Mouse (Mus musculus) CH12.LX (cell line): ENCODE results near the gene Vsnl1. TPM values are rescaled to one million over a fixed set of nuclear protein-coding genes. Genes with fewer than 3 reads are reported as not detected.

Experiments
- DNase-seq: peaks from one replicate; pipeline ENCODE4 v3.0.0-alpha.2; 2013; ENCODE audit errors: extremely low read depth
- H3K27ac ChIP-seq: 2 replicates; pipeline ENCODE4 v1.5.1; 2012; ENCODE audit warnings: low read depth, mild to moderate bottlenecking, control low read depth, moderate library complexity; ENCODE audit not compliant: insufficient read depth
- H3K27me3 ChIP-seq: replicated peaks from 2 replicates; pipeline ENCODE3; 2012; ENCODE audit warnings: inconsistent platforms
- H3K36me3 ChIP-seq, 2 experiments: replicated peaks in 1 of 2; 2 replicates each; pipeline versions ENCODE3 to v1.6.1; 2012; ENCODE audit warnings: inconsistent platforms in 1 of 2, low read length in 1 of 2, mild to moderate bottlenecking in 1 of 2, mixed read lengths in 1 of 2, moderate library complexity in 1 of 2; ENCODE audit not compliant: control insufficient read depth in 1 of 2, insufficient read depth in 1 of 2
- H3K4me1 ChIP-seq, 2 experiments: 2 replicates each; pipeline ENCODE4 v1.6.1; 2012; ENCODE audit warnings: inconsistent platforms in 1 of 2, moderate library complexity in 1 of 2; ENCODE audit not compliant: insufficient read depth in 2 of 2, control insufficient read depth in 1 of 2
- H3K4me2 ChIP-seq: 2 replicates; pipeline ENCODE4 v1.6.1; 2012; ENCODE audit warnings: low read depth, mild to moderate bottlenecking, control low read depth; ENCODE audit not compliant: poor library complexity, insufficient read depth, severe bottlenecking
- H3K4me3 ChIP-seq, 3 experiments: fragments of 150-350 bp in 1 of 3; sonication (generic) in 1 of 3; replicated peaks in 1 of 3; 2 replicates each; pipeline versions ENCODE3 to v1.5.1; 2011 to 2012; ENCODE audit warnings: low read depth in 2 of 3, low read length in 2 of 3, mild to moderate bottlenecking in 2 of 3, moderate library complexity in 2 of 3, control low read depth in 1 of 3, improper control_type of control experiment in 1 of 3, inconsistent platforms in 1 of 3, mixed read lengths in 1 of 3; ENCODE audit not compliant: poor library complexity in 1 of 3
- H3K79me2 ChIP-seq: replicated peaks from 2 replicates; pipeline ENCODE4 v1.6.1; 2012; ENCODE audit warnings: mild to moderate bottlenecking, moderate library complexity; ENCODE audit not compliant: control insufficient read depth, poor library complexity, insufficient read depth, severe bottlenecking; ENCODE audit errors: extremely low read depth
- H3K9ac ChIP-seq: 2 replicates; pipeline ENCODE4 v1.6.1; 2012; ENCODE audit warnings: low read depth, mild to moderate bottlenecking, control low read depth, moderate library complexity; ENCODE audit not compliant: insufficient read depth
- H3K9me3 ChIP-seq: replicated peaks from 2 replicates; pipeline ENCODE3; 2012; ENCODE audit warnings: low read length, inconsistent platforms, mixed read lengths
- BHLHE40 ChIP-seq: IDR thresholded peaks from 2 replicates; pipeline ENCODE4 v1.6.1; 2011; ENCODE audit warnings: mild to moderate bottlenecking, low read depth, low read length, improper control_type of control experiment
- CTCF ChIP-seq, 2 experiments: IDR thresholded peaks in 1 of 2; conservative IDR thresholded peaks in 1 of 2; 2 replicates each; pipeline ENCODE4 v1.5.1; 2011 to 2012; ENCODE audit warnings: low read depth in 2 of 2, low read length in 2 of 2, improper control_type of control experiment in 1 of 2, inconsistent platforms in 1 of 2, mild to moderate bottlenecking in 1 of 2, moderate library complexity in 1 of 2
- E2F4 ChIP-seq: IDR thresholded peaks from 2 replicates; pipeline ENCODE4 v1.6.1; 2011; ENCODE audit warnings: low read depth, low read length, improper control_type of control experiment; ENCODE audit not compliant: insufficient replicate concordance
- ELF1 ChIP-seq: IDR thresholded peaks from 2 replicates; pipeline ENCODE4 v1.6.1; 2014; ENCODE audit warnings: low read depth, mild to moderate bottlenecking, inconsistent platforms, low read length, improper control_type of control experiment
- ETS1 ChIP-seq: conservative IDR thresholded peaks from 2 replicates; pipeline ENCODE4 v1.6.1; 2012; ENCODE audit warnings: low read depth, mild to moderate bottlenecking, inconsistent platforms, low read length, improper control_type of control experiment, moderate library complexity
- IRF4 ChIP-seq: IDR thresholded peaks from 2 replicates; pipeline ENCODE4 v1.6.1; 2014; ENCODE audit warnings: low read depth, mild to moderate bottlenecking, inconsistent platforms, low read length, improper control_type of control experiment
- JUND ChIP-seq: conservative IDR thresholded peaks from 2 replicates; pipeline ENCODE4 v1.6.1; 2011; ENCODE audit warnings: low read depth, low read length, improper control_type of control experiment
- KAT2A ChIP-seq: IDR thresholded peaks from 2 replicates; pipeline ENCODE4 v1.6.1; 2012; ENCODE audit warnings: low read length, improper control_type of control experiment, inconsistent platforms; ENCODE audit not compliant: insufficient replicate concordance
- MAFK ChIP-seq: IDR thresholded peaks from 2 replicates; pipeline ENCODE4 v1.6.1; 2011; ENCODE audit warnings: low read length, improper control_type of control experiment; ENCODE audit not compliant: insufficient replicate concordance
- MAX ChIP-seq: IDR thresholded peaks from 2 replicates; pipeline ENCODE4 v1.6.1; 2011; ENCODE audit warnings: low read length, improper control_type of control experiment
- MEF2A ChIP-seq: IDR thresholded peaks from 2 replicates; pipeline ENCODE4 v1.6.1; 2014; ENCODE audit warnings: low read depth, mild to moderate bottlenecking, inconsistent platforms, low read length, improper control_type of control experiment, borderline replicate concordance
- MXI1 ChIP-seq: IDR thresholded peaks from 2 replicates; pipeline ENCODE4 v1.6.1; 2011; ENCODE audit warnings: mild to moderate bottlenecking, low read depth, low read length, improper control_type of control experiment
- NELFE ChIP-seq: IDR thresholded peaks from 2 replicates; pipeline ENCODE4 v1.6.1; 2011; ENCODE audit warnings: low read depth, low read length, improper control_type of control experiment
- RCOR1 ChIP-seq: conservative IDR thresholded peaks from 2 replicates; pipeline ENCODE4 v1.6.1; 2012; ENCODE audit warnings: low read depth, mild to moderate bottlenecking, inconsistent platforms, low read length, improper control_type of control experiment
- SIN3A ChIP-seq: IDR thresholded peaks from 2 replicates; pipeline ENCODE4 v1.6.1; 2012; ENCODE audit warnings: low read length, improper control_type of control experiment, inconsistent platforms
- SMC3 ChIP-seq: IDR thresholded peaks from 2 replicates; pipeline ENCODE4 v1.6.1; 2011; ENCODE audit warnings: low read depth, low read length, improper control_type of control experiment
- TCF12 ChIP-seq: IDR thresholded peaks from 2 replicates; pipeline ENCODE4 v1.6.1; 2014; ENCODE audit warnings: low read depth, mild to moderate bottlenecking, inconsistent platforms, low read length, improper control_type of control experiment
- UBTF ChIP-seq: IDR thresholded peaks from 2 replicates; pipeline ENCODE4 v1.6.1; 2012; ENCODE audit warnings: low read depth, mild to moderate bottlenecking, inconsistent platforms, low read length, improper control_type of control experiment, moderate library complexity
- ZC3H11A ChIP-seq: IDR thresholded peaks from 2 replicates; pipeline ENCODE4 v1.6.1; 2012; ENCODE audit warnings: low read depth, mild to moderate bottlenecking, inconsistent platforms, low read length, improper control_type of control experiment
- ZKSCAN1 ChIP-seq: IDR thresholded peaks from 2 replicates; pipeline ENCODE4 v1.6.1; 2012; ENCODE audit warnings: low read depth, inconsistent platforms, low read length, improper control_type of control experiment, borderline replicate concordance
- ZNF384 ChIP-seq: IDR thresholded peaks from 2 replicates; pipeline ENCODE4 v1.6.1; 2012; ENCODE audit warnings: low read depth, low read length, improper control_type of control experiment, inconsistent platforms
- dilution Hi-C: fragments of 300-500 bp; cut with MboI; formaldehyde crosslinking; loops from 2 replicates; pipeline ENCODE4 v1.14.3; 2020; ENCODE audit warnings: low sequenced_read_pairs; ENCODE audit not compliant: extremely low pct_unique_long_range_greater_than_20kb, extremely low pct_ligation_motif_present
- in situ Hi-C: fragments of 300-500 bp; cut with MboI; formaldehyde crosslinking; loops from 3 replicates; pipeline ENCODE4 v1.14.3; 2019; ENCODE audit warnings: low sequenced_read_pairs, low pct_ligation_motif_present, low pct_unique_long_range_greater_than_20kb, mixed read lengths
- polyA plus RNA-seq: library from polyadenylated mRNA; unstranded; fragments of >175 nt; gene quantifications from 2 replicates; pipeline ENCODE4 v1.2.1, GENCODE M21; 2012; ENCODE audit warnings: low read depth; ENCODE audit not compliant: insufficient read length
- total RNA-seq, 2 experiments: library from RNA; depleted of rRNA; stranded (reverse); fragments of 300-350 nt in 1 of 2; fragments of >200 nt in 1 of 2; gene quantifications; 2 replicates each; pipeline ENCODE4 v1.2.3; 2012 to 2014

The Vsnl1 gene
- total and polyA plus RNA-seq, 3 experiments, result not detected

- DNase-seq, result no peak
- Histone ChIP-seq H3K9me3 (peaks cover 2% of the 10 kb centered on the region), H3K27me3 (no peaks in the 10 kb centered on the region), H3K4me3 (no peak overlapping the region), H3K36me3 (no peaks in the 10 kb centered on the region), H3K4me1 (no peaks in the 10 kb centered on the region), H3K9ac (no peak overlapping the region), H3K4me2 (no peak overlapping the region), H3K27ac (no peak overlapping the region), H3K79me2 (no peaks in the 10 kb centered on the region)
- dilution Hi-C loops (no loop called here), in situ Hi-C loops (no loop called here)
- TF ChIP-seq ZKSCAN1 (no peak), ZNF384 (no peak), NELFE (no peak), UBTF (no peak), MEF2A (no peak), BHLHE40 (no peak), E2F4 (no peak), MAX (no peak), SIN3A (no peak), CTCF (conservative IDR thresholded peaks at IDR 0.05 in 1 of 2, IDR thresholded peaks at IDR 0.05 in 1 of 2; ENCODE audit: low read depth in 2 of 2, low read length in 2 of 2) (no peak), KAT2A (no peak), ZC3H11A (no peak), MXI1 (no peak), ETS1 (no peak), IRF4 (no peak), JUND (no peak), MAFK (no peak), RCOR1 (no peak), ELF1 (no peak), SMC3 (no peak)
Measured at GRCm38 (mm10) chr12:11454146-11454545, 17.7 kb upstream of the Vsnl1 start.

GRCm38 (mm10) chr12:11437907-11438447 is 1.6 kb upstream of the Vsnl1 start:
- Histone ChIP-seq H3K4me3 (no peak overlapping the region), H3K9me3 (no peaks in the 10 kb centered on the region), H3K4me2 (no peak overlapping the region), H3K4me1 (no peaks in the 10 kb centered on the region), H3K27me3 (no peaks in the 10 kb centered on the region), H3K79me2 (no peaks in the 10 kb centered on the region), H3K27ac (no peak overlapping the region), H3K36me3 (no peaks in the 10 kb centered on the region), H3K9ac (no peak overlapping the region)
- no peak for DNase-seq
- dilution Hi-C loops, result no loop called here
- in situ Hi-C loops, result no loop called here
- no peak for TF ChIP-seq TCF12
